Mouse (Mus musculus): ENCODE data around the gene Abr.
A peak's percentile ranks its signal among the peaks of the same experiment; 100 is the strongest.

Gene Abr

GRCm38 (mm10) chr11:76496086-76496771 lies 125.9 kb downstream of the Abr start:
- DNase-seq (ENCODE audit: low read depth in 1 of 2, low spot score in 2 of 2): no peak

GRCm38 (mm10) chr11:76495127-76496028 lies 126.7 kb downstream of the Abr start:
- DNase-seq (ENCODE audit: low read depth in 1 of 2, low spot score in 2 of 2): no peak

- peak; percentile 55 to 76 for DNase-seq (ENCODE audit: low read depth in 1 of 2, low spot score in 2 of 2)
These were observed 127.6 kb downstream of the Abr start for GRCm38 (mm10) chr11:76494360-76495126.

GRCm38 (mm10) chr11:76493811-76494274 lies 128.3 kb downstream of the Abr start:
- no peak for DNase-seq (ENCODE audit: low read depth in 1 of 2, low spot score in 2 of 2)

- DNase-seq (ENCODE audit: low read depth in 1 of 2, low spot score in 2 of 2): no peak
These were observed 128.9 kb downstream of the Abr start for GRCm38 (mm10) chr11:76493167-76493566.

- no peak for DNase-seq (ENCODE audit: low read depth in 1 of 2, low spot score in 2 of 2)
These were observed 130.3 kb downstream of the Abr start for GRCm38 (mm10) chr11:76491817-76492216.

- DNase-seq (ENCODE audit: low read depth in 1 of 2, low spot score in 2 of 2): no peak
These were observed 132.7 kb downstream of the Abr start for GRCm38 (mm10) chr11:76489407-76489806.

- no peak for DNase-seq (ENCODE audit: low read depth in 1 of 2, low spot score in 2 of 2)
These were observed 135.1 kb downstream of the Abr start for GRCm38 (mm10) chr11:76487024-76487423.

- no peak for DNase-seq (ENCODE audit: low read depth in 1 of 2, low spot score in 2 of 2)
These were observed 138.1 kb downstream of the Abr start for GRCm38 (mm10) chr11:76484033-76484432.

- no peak for DNase-seq (ENCODE audit: low read depth in 1 of 2, low spot score in 2 of 2)
These were observed 138.9 kb downstream of the Abr start for GRCm38 (mm10) chr11:76483171-76483727.

- peak in 1 of 2 experiments; percentile 35 for DNase-seq (ENCODE audit: low read depth in 1 of 2, low spot score in 2 of 2)
These were observed 139.4 kb downstream of the Abr start for GRCm38 (mm10) chr11:76482697-76483096.

- DNase-seq (ENCODE audit: low read depth in 1 of 2, low spot score in 2 of 2): peak in 1 of 2 experiments; percentile 66
These were observed 139.9 kb downstream of the Abr start for GRCm38 (mm10) chr11:76482183-76482582.

- peak; percentile 74 to 79 for DNase-seq (ENCODE audit: low read depth in 1 of 2, low spot score in 2 of 2)
These were observed 142.4 kb downstream of the Abr start for GRCm38 (mm10) chr11:76479729-76480128.

GRCm38 (mm10) chr11:76478676-76479655 lies 143.1 kb downstream of the Abr start:
- no peak for DNase-seq (ENCODE audit: low read depth in 1 of 2, low spot score in 2 of 2)

GRCm38 (mm10) chr11:76477095-76477525 lies 145.0 kb downstream of the Abr start:
- DNase-seq (ENCODE audit: low read depth in 1 of 2, low spot score in 2 of 2): no peak

GRCm38 (mm10) chr11:76476376-76477094 lies 145.6 kb downstream of the Abr start:
- no peak for DNase-seq (ENCODE audit: low read depth in 1 of 2, low spot score in 2 of 2)

- DNase-seq (ENCODE audit: low read depth in 1 of 2, low spot score in 2 of 2): no peak
These were observed 149.5 kb downstream of the Abr start for GRCm38 (mm10) chr11:76472617-76473016.

GRCm38 (mm10) chr11:76469311-76469998 lies 152.7 kb downstream of the Abr start:
- no peak for DNase-seq (ENCODE audit: low read depth in 1 of 2, low spot score in 2 of 2)

- no peak for DNase-seq (ENCODE audit: low read depth in 1 of 2, low spot score in 2 of 2)
These were observed 153.8 kb downstream of the Abr start for GRCm38 (mm10) chr11:76468347-76468746.
